Mouse (Mus musculus) liver, embryonic 14.5 days (tissue): ENCODE data around the gene Gm13283. TPM values are rescaled to one million over a fixed set of nuclear protein-coding genes. Genes with fewer than 3 reads are reported as not detected.
"Not testable (repeated sequence)": the region's sequence is repeated elsewhere in the genome, so short reads cannot be mapped to it uniquely, and the experiment has no call there.

Experiments
- ATAC-seq: fragments of 200-750 bp; cut with Nextera tagmentation; 2 replicates; pipeline ENCODE4 v1.8.0; 2017; ENCODE audit warnings: moderate number of reproducible peaks, mild to moderate bottlenecking, moderate library complexity; ENCODE audit not compliant: insufficient read depth
- DNase-seq, 3 experiments: peaks; one replicate each; pipeline ENCODE4 v3.0.0-alpha.2; 2012 to 2013; ENCODE audit warnings: low read depth in 3 of 3, low spot score in 3 of 3
- H3K27ac ChIP-seq: fragments of 300-500 bp; sonication (generic); 2 replicates; pipeline ENCODE4 v1.5.1; 2014; ENCODE audit warnings: moderate library complexity, mild to moderate bottlenecking, control low read depth, inconsistent platforms
- H3K27me3 ChIP-seq: fragments of 300-500 bp; sonication (generic); 2 replicates; pipeline ENCODE4 v1.6.1; 2014; ENCODE audit warnings: mild to moderate bottlenecking, low read length, moderate library complexity; ENCODE audit not compliant: control insufficient read depth, insufficient read depth
- H3K36me3 ChIP-seq: fragments of 300-500 bp; sonication (generic); replicated peaks from 2 replicates; pipeline ENCODE4 v1.6.1; 2014; ENCODE audit warnings: low read depth; ENCODE audit not compliant: control insufficient read depth, insufficient read depth
- H3K4me1 ChIP-seq, 2 experiments: fragments of 200-500 bp in 1 of 2; fragments of 300-500 bp in 1 of 2; sonication (generic) in 1 of 2; replicated peaks; 2 replicates each; pipeline ENCODE4 v1.6.1; 2012 to 2014; ENCODE audit warnings: antibody characterized with exemption in 1 of 2, inconsistent platforms in 1 of 2, low read length in 1 of 2; ENCODE audit not compliant: control insufficient read depth in 2 of 2, insufficient read depth in 2 of 2
- H3K4me2 ChIP-seq: fragments of 300-500 bp; sonication (generic); 2 replicates; pipeline ENCODE4 v1.6.1; 2014; ENCODE audit warnings: low read depth, mild to moderate bottlenecking, control low read depth, moderate library complexity
- H3K4me3 ChIP-seq, 2 experiments: fragments of 200-500 bp in 1 of 2; fragments of 300-500 bp in 1 of 2; sonication (generic) in 1 of 2; 2 replicates each; pipeline ENCODE4 v1.5.1; 2012 to 2014; ENCODE audit warnings: low read depth in 2 of 2, low read length in 2 of 2, mild to moderate bottlenecking in 2 of 2, control low read depth in 1 of 2, inconsistent platforms in 1 of 2, moderate library complexity in 1 of 2; ENCODE audit not compliant: insufficient read depth in 1 of 2
- H3K9ac ChIP-seq: fragments of 300-500 bp; sonication (generic); replicated peaks from 2 replicates; pipeline ENCODE4 v1.6.1; 2014; ENCODE audit warnings: mild to moderate bottlenecking, control low read depth, moderate library complexity
- H3K9me3 ChIP-seq: fragments of 300-500 bp; sonication (generic); 2 replicates; pipeline ENCODE4 v1.6.1; 2016; ENCODE audit warnings: low read length, mixed read lengths; ENCODE audit not compliant: control insufficient read depth
- CTCF ChIP-seq: IDR thresholded peaks from 2 replicates; pipeline ENCODE4 v1.5.1; 2016; ENCODE audit warnings: antibody characterized with exemption, low read depth, control low read depth
- WGBS: fragments of 180-500 bp; shearing (Covaris S2); extraction: QIAGEN DNeasy Blood & Tissue Kit; methylation state at CpG from one replicate; pipeline ENCODE4 v1.1.7; 2014; ENCODE audit not compliant: insufficient replicate concordance; 5-methylcytosine and 5-hydroxymethylcytosine counted together
- polyA plus RNA-seq, 2 experiments: library from polyadenylated mRNA; depleted of rRNA in 1 of 2; stranded (reverse) in 1 of 2; unstranded in 1 of 2; fragments of >200 nt; fragmentation: Nextera tagmentation in 1 of 2; extraction: Ambion mirVana in 1 of 2; gene quantifications; 2 replicates each; pipeline versions ENCODE4 v1.2.1 to v1.2.3; 2012 to 2014

The Gm13283 gene
- polyA plus RNA-seq, 2 experiments: 0.15 TPM; not detected in 1

- not testable (repeated sequence) for H3K9ac ChIP-seq, H3K27me3 ChIP-seq, H3K27ac ChIP-seq, H3K9me3 ChIP-seq, H3K4me1 ChIP-seq, H3K4me2 ChIP-seq, H3K36me3 ChIP-seq, H3K4me3 ChIP-seq, ATAC-seq, DNase-seq
- WGBS: no CpG with 5 or more reads among the region's 29 CpGs
Measured at GRCm38 (mm10) chr4:88779550-88779949, 19.6 kb downstream of the Gm13283 start, which contains the start of gene Gm13272. TSS of gene Gm13272 (plus strand) at chr4:88779850.

- H3K27ac ChIP-seq, H3K9me3 ChIP-seq, H3K36me3 ChIP-seq, DNase-seq, H3K4me2 ChIP-seq, H3K4me3 ChIP-seq, H3K4me1 ChIP-seq, ATAC-seq, H3K9ac ChIP-seq, H3K27me3 ChIP-seq: not testable (repeated sequence)
- 33% methylated on average over 15 of the region's 18 CpGs for WGBS
Measured at GRCm38 (mm10) chr4:88780320-88780719, 20.4 kb downstream of the Gm13283 start.

- not testable (repeated sequence) for H3K4me1 ChIP-seq, H3K27me3 ChIP-seq, DNase-seq, H3K27ac ChIP-seq, H3K36me3 ChIP-seq, H3K9ac ChIP-seq, H3K9me3 ChIP-seq, ATAC-seq
- peak within 1 kb of the TSS; percentile 33 for H3K4me2 ChIP-seq
- WGBS: 10% methylated on average over 3 of the region's 7 CpGs
- H3K4me3 ChIP-seq: peak within 1 kb of the TSS in 1 of 2 experiments; percentile 49; a peak in 2 of 4 replicates
Measured at GRCm38 (mm10) chr4:88781831-88782230, 21.9 kb downstream of the Gm13283 start, which contains the start of gene Ifnz. TSS of gene Ifnz (plus strand) at chr4:88782131.

- H3K4me3 ChIP-seq: peak overlapping the region in 1 of 2 experiments; percentile 49; a peak in 2 of 4 replicates
- not testable (repeated sequence) for H3K4me1 ChIP-seq, H3K27ac ChIP-seq, H3K9ac ChIP-seq, H3K36me3 ChIP-seq, DNase-seq, ATAC-seq, H3K9me3 ChIP-seq, H3K27me3 ChIP-seq
- 2% methylated on average over 9 of the region's 31 CpGs for WGBS
- H3K4me2 ChIP-seq: peak overlapping the region; percentile 33
Measured at GRCm38 (mm10) chr4:88782335-88782734, 22.4 kb downstream of the Gm13283 start.

- not testable (repeated sequence) for H3K4me1 ChIP-seq, H3K4me3 ChIP-seq, H3K27me3 ChIP-seq, DNase-seq, H3K27ac ChIP-seq, H3K9ac ChIP-seq, H3K4me2 ChIP-seq, ATAC-seq, H3K36me3 ChIP-seq, H3K9me3 ChIP-seq
- no CpG with 5 or more reads among the region's 27 CpGs for WGBS
Measured at GRCm38 (mm10) chr4:88785409-88785808, 25.5 kb downstream of the Gm13283 start, which contains the start of gene Gm13276. TSS of gene Gm13276 (plus strand) at chr4:88785709.

GRCm38 (mm10) chr4:88788402-88788801, 28.5 kb downstream of the Gm13283 start, which contains the start of gene Gm13277:
TSS of gene Gm13277 (plus strand) at chr4:88788632.
- not testable (repeated sequence) for H3K9ac ChIP-seq, H3K4me2 ChIP-seq, H3K9me3 ChIP-seq, DNase-seq, H3K36me3 ChIP-seq, H3K4me1 ChIP-seq, ATAC-seq, H3K27me3 ChIP-seq, H3K27ac ChIP-seq, H3K4me3 ChIP-seq
- no CpG with 5 or more reads among the region's 28 CpGs for WGBS
- TF ChIP-seq CTCF: peak; percentile 66

- H3K27ac ChIP-seq, H3K36me3 ChIP-seq, H3K27me3 ChIP-seq, H3K9me3 ChIP-seq, H3K4me3 ChIP-seq, ATAC-seq, H3K9ac ChIP-seq, H3K4me2 ChIP-seq, H3K4me1 ChIP-seq, DNase-seq: not testable (repeated sequence)
- WGBS: no CpG with 5 or more reads among the region's 28 CpGs
Measured at GRCm38 (mm10) chr4:88791250-88791649, 31.3 kb downstream of the Gm13283 start, which contains the start of gene Gm13278. TSS of gene Gm13278 (plus strand) at chr4:88791550.
